Mouse (Mus musculus) myocyte (in vitro differentiated cells): ENCODE data around the gene Cep83.

ENCODE experiments used
- CEBPB ChIP-seq: IDR thresholded peaks from 2 replicates; pipeline ENCODE4 v1.6.1; 2011; ENCODE audit warnings: mild to moderate bottlenecking, moderate library complexity; ENCODE audit not compliant: poor library complexity, insufficient read depth, severe bottlenecking
- E2F4 ChIP-seq: IDR thresholded peaks from one replicate; pipeline ENCODE4 v1.6.1; 2011; ENCODE audit warnings: mild to moderate bottlenecking, control low read depth, moderate library complexity; ENCODE audit not compliant: insufficient read depth
- MAX ChIP-seq: IDR thresholded peaks from one replicate; pipeline ENCODE4 v1.6.1; 2011; ENCODE audit warnings: low read depth, mild to moderate bottlenecking, control low read depth
- MYOD1 ChIP-seq, 3 experiments: IDR thresholded peaks; one replicate each; pipeline ENCODE4 v1.6.1; 2011; ENCODE audit warnings: control low read depth in 2 of 3, low read depth in 2 of 3, mild to moderate bottlenecking in 2 of 3, moderate library complexity in 1 of 3; ENCODE audit not compliant: insufficient read length in 2 of 3, control insufficient read depth in 1 of 3
- MYOG ChIP-seq, 3 experiments: IDR thresholded peaks; one replicate each; pipeline ENCODE4 v1.6.1; 2011; ENCODE audit warnings: control low read depth in 2 of 3, low read depth in 2 of 3, mild to moderate bottlenecking in 2 of 3; ENCODE audit not compliant: insufficient read length in 2 of 3, control insufficient read depth in 1 of 3, insufficient read depth in 1 of 3
- POLR2A ChIP-seq: IDR thresholded peaks from one replicate; pipeline ENCODE4 v1.6.1; 2011; ENCODE audit warnings: low read depth, mild to moderate bottlenecking, control low read depth, moderate library complexity; ENCODE audit not compliant: insufficient read length
- POLR2AphosphoS2 ChIP-seq: IDR thresholded peaks from one replicate; pipeline ENCODE4 v1.6.1; 2011; ENCODE audit warnings: low read depth, control low read depth; ENCODE audit not compliant: insufficient read length
- REST ChIP-seq: IDR thresholded peaks from one replicate; pipeline ENCODE4 v1.6.1; 2011; ENCODE audit warnings: mild to moderate bottlenecking, control low read depth, moderate library complexity; ENCODE audit not compliant: insufficient read depth, insufficient read length
- SRF ChIP-seq: IDR thresholded peaks from one replicate; pipeline ENCODE4 v1.6.1; 2011; ENCODE audit warnings: low read depth; ENCODE audit not compliant: control insufficient read depth, insufficient read length
- TCF12 ChIP-seq: IDR thresholded peaks from one replicate; pipeline ENCODE4 v1.6.1; 2011; ENCODE audit warnings: mild to moderate bottlenecking, control low read depth; ENCODE audit not compliant: poor library complexity, insufficient read depth, severe bottlenecking
- TCF3 ChIP-seq: IDR thresholded peaks from one replicate; pipeline ENCODE4 v1.6.1; 2011; ENCODE audit warnings: low read depth, control low read depth; ENCODE audit not compliant: insufficient read length
- USF1 ChIP-seq: IDR thresholded peaks from one replicate; pipeline ENCODE4 v1.6.1; 2011; ENCODE audit warnings: low read depth, mild to moderate bottlenecking, control low read depth, moderate library complexity

- TF ChIP-seq TCF12, result no peak
- TF ChIP-seq POLR2A, result no peak
- TF ChIP-seq MAX, result no peak
- TF ChIP-seq MYOD1 (IDR thresholded peaks at IDR 0.05; ENCODE audit: control insufficient read depth in 1 of 3, insufficient read length in 2 of 3, low read depth in 2 of 3), result no peak
- no peak for TF ChIP-seq E2F4
- no peak for TF ChIP-seq MYOG (IDR thresholded peaks at IDR 0.05; ENCODE audit: control insufficient read depth in 1 of 3, insufficient read depth in 1 of 3, insufficient read length in 2 of 3, low read depth in 2 of 3)
- no peak for TF ChIP-seq POLR2AphosphoS2
- TF ChIP-seq USF1, result no peak
- TF ChIP-seq SRF, result no peak
- TF ChIP-seq TCF3, result no peak
- TF ChIP-seq CEBPB, result no peak
- no peak for TF ChIP-seq REST
These were observed 118.9 kb downstream of the Cep83 start for GRCm38 (mm10) chr10:94807323-94807722.
